Mouse (Mus musculus) CD8-positive naive resting alpha-beta T cell, adult 57 days (primary cell): ENCODE data around the gene Polr3gl. TPM values are rescaled to one million over a fixed set of nuclear protein-coding genes. Genes with fewer than 3 reads are reported as not detected.

Source experiments
- total RNA-seq: library from RNA; stranded (reverse); gene quantifications from one replicate; pipeline ENCODE4 v1.2.4, GENCODE M21; 2023

Gene Polr3gl
- total RNA-seq = 34.6 TPM

DNA sequence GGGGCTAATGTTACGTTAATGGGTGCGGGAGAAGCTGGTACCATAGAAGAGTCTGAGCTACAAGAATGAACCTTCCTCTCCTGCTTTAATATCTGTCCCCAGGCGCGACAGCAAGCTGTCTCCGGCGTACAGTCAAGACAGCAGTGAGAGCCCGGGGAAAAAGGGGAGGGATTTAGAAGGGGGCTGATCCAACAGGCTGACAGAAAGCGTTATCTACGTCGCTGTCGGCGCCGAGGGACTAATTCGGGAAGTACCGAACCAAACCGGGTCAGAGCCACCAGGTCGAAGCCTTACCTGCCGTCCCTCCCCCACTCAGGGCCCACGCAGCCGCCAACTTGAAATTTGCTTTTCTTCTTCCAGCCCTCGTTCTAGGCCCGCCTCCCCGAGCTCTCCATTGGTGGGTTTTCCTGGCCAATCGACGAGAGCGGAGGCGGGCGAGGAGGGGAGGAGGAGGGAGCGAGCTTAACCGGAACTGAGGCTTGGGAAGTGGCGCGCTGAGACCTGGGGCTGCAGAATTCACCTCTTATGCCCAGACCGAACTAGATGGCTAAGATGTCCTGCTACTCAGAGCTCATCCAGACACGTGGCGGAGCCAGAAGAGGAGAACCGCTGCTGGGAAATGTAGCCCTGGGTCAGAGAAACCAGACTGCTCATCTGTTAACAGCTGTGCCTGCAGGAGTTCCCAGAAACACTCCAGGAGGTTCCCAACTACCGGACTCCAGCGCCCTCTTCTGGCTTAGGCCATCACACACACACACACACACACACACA, at the start of gene Polr3gl:
Polr3gl (minus strand) TSS at position 392 of the 771 bp plus-strand sequence.

DNA sequence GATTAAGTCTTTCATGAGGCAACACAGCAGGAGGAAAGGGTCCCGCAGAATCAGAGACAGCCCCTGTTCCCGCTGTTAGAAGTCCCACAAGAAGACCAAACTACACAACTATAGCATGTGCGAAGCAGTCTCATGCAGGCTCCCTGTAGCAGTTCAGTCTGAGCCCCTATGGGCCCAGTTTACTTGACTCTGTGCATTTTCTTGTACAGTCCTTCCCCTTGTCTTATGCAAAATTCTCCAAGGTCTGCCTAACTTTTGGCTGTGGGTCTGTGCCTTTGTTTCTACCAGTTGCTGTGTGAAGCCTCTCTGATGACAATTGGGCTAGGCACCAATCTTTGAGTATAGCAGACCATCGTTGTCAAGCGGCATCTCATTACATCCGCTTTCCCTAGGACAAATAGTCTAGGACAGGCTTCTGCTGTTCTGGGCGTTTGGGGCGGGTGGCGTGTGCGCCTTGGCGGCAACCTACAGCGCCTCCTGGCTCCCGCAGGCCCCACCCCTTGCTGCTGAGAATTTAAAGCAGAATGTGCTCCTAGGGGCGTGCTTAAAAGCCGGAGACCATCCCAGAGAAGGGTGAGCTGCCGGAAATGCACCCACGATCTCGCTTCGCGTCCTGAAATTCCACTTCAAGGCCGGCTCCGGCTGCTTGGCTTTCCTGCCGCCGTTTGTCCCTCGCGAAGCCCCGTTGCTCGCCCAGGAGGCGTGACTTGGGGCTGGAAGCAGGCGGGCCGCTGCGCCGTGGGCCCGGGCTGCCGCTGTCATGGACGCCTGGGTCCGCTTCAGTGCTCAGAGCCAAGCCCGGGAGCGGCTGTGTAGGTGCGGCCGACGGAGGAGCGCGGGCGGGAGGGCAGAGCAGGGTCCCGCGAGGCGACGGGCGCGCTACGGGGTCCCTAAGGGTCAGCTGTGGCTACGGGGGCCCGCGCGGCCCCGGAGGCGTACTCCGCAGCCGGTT, 41.2 kb upstream of the Polr3gl start, which contains the start of the genes Pex11b and Gm42957:
Pex11b (plus strand) TSS at position 449 of the 952 bp plus-strand sequence.
Gm42957 (plus strand) TSS at position 547 of the 952 bp plus-strand sequence.

DNA sequence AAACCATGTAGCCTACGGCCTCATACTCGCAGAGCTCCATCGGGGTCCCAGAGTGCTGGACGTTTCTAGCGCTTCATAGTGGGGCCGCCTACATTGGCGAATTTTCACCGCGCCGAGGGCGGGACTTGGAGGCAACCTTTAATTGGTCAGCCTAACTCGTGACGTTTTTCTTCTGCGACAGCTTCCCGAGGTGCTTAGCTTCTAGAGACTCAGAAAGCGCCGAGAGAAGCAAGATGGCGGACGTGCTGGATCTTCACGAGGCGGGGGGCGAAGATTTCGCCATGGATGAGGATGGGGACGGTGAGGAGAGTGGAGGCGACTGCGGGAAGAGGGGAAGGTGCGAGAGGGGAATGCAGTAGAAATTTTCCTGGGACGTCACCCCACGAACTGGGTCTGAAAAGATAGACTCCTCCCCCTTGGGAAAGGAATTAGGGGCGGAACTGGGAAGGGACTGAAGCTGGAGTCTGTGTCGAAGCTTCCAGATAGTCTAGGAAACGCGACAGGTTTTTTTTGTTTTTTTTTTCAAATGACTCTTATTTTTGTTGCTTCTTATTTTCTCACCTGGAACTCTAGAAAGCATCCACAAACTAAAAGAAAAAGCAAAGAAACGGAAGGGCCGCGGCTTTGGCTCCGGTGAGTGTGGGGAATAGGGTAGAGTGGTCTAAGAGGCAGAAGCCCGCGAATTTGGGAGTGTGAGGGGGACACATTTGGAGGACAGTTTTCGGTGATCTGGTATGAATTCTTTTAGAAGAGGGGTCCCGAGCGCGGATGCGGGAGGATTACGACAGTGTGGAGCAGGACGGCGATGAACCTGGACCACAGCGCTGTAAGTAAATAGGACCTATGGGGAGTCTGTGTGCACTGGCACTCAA, 36.0 kb upstream of the Polr3gl start, which contains the start of gene Rbm8a:
Rbm8a (plus strand) TSS at position 205 of the 872 bp plus-strand sequence.

DNA sequence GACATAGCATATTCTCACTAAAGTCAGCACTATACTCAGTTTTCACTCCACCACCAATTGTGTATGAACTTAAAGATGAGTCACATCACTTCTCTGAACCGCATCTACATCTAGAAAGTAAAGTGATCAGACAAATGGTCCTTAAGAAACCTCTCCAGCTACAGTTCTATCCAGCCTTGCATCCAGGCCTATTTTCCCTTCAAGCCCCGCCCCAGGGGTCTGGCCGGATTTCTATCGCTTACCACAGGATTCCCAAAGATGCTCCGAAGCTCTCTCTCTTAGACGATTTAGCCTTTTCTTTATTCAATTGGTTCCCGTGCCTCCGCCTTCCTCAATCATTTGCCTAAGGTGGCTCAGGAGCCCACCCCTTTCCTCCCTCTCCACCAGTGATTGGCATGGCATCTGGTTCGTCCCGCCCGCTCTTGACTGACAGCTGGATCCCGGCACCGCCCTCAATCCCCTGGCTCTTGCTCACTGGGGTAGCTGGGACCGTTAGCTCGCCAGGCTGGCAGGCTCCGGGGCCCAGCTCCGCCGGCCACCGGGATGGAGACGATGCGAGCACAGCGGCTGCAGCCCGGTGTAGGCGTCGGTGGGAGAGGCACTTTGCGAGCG, 6.8 kb upstream of the Polr3gl start, which contains the start of gene Lix1l:
Lix1l (plus strand) TSS at position 511 of the 612 bp plus-strand sequence.

DNA sequence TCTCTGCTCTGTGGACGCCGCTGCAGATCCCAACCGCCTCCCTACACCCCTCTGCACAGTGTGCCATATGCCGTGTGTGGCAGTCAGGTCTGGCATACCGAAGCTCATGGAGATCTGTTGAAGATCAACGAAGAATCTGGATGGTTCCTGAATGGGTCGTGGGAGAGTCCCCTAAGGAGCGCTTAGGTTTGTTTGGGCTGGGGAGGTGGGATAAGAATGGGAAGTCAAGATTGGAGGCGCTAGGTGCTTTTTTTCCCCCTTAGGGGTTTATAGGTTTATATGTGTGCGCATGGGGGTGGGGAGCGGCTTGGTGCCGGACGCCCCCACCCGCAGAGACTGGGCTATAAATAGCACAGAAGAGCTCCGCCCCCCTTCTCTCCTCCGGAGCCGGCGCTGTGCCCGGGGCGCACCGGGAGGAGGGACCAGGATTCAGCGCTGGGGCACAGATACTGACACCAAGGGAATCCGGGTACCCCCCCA, 2.3 kb upstream of the Polr3gl start, which contains the start of gene Ankrd34a:
Ankrd34a (plus strand) TSS at position 409 of the 480 bp plus-strand sequence.

DNA sequence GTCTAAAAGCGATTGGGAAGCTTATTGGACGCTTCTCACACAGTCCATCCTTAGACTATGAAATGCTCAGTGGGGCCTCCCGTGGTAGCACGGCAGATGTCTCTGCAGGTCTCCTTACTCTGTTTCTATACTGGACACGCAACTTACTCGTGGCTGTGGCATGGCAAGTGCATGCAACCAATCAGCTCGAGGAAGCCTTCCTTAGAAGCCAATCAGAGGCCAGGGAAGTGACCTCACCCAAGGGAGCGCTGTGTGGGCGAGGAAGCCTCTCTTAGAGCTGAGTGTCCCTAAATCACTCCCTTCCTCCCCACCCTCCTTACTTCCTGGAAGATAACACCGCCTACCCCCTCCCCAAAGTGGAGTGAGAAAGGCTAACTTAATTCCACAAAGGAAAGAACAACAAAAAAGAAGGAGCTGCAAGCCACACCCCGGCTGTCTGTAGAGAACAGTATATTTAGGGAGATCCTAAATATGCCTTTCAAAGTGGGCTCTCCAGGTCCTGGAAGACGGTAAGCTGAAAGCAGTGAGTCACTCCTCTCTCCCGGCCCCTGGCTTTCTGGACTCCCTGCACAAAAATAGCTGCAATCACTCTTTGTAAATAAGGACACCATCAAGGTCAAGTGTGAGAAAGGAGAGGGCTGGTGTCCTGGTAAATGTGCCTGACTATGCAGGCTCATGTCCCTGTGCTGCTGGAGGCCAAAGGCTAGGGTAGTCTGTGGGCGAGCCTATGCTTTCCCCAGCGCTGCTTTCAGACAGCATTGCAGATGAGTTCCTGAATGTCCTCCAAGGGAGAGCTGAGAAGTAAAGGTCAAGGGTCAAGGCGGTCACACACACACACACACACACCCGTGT, 17.1 kb downstream of the Polr3gl start, which contains the start of gene Gm16253:
Gm16253 (plus strand) TSS at position 295 of the 852 bp plus-strand sequence.

GRCm38 (mm10) chr3:96557694-96558093, 36.3 kb downstream of the Polr3gl start, which contains the start of gene Txnip:
Gene Txnip (plus strand): TSS chr3:96557957.

Other genes with a start within 250 kb of the Polr3gl start
- not detected for gene BC107364, start 141.9 kb downstream of the Polr3gl start, total RNA-seq
- not detected for gene Hfe2, start 69.0 kb downstream of the Polr3gl start, total RNA-seq
- gene Txnip, start 36.2 kb downstream of the Polr3gl start, total RNA-seq = 382 TPM
- gene Gm16253, start 17.2 kb downstream of the Polr3gl start, total RNA-seq = not detected
- gene Ankrd34a, start 2.5 kb upstream of the Polr3gl start, total RNA-seq = not detected
- not detected for gene Lix1l, start 7.0 kb upstream of the Polr3gl start, total RNA-seq
- 87.7 TPM for gene Rbm8a, start 35.8 kb upstream of the Polr3gl start, total RNA-seq
- 26.4 TPM for gene Pex11b, start 41.2 kb upstream of the Polr3gl start, total RNA-seq
- gene Gm42957, start 41.3 kb upstream of the Polr3gl start, total RNA-seq = 0.18 TPM
- gene Itga10, start 51.4 kb upstream of the Polr3gl start, total RNA-seq = 2.7 TPM
- not detected for gene Ankrd35, start 76.0 kb upstream of the Polr3gl start, total RNA-seq
- 14.8 TPM for gene Pias3, start 102.2 kb upstream of the Polr3gl start, total RNA-seq
- gene Nudt17, start 114.4 kb upstream of the Polr3gl start, total RNA-seq = 1.9 TPM
- 64.1 TPM for gene Polr3c, start 133.4 kb upstream of the Polr3gl start, total RNA-seq
- 43.7 TPM for gene Rnf115, start 133.5 kb upstream of the Polr3gl start, total RNA-seq
- gene Pdzk1, start 235.1 kb upstream of the Polr3gl start, total RNA-seq = 0.21 TPM
- 13.4 TPM for gene Cd160, start 235.2 kb upstream of the Polr3gl start, total RNA-seq